Mouse (Mus musculus): ENCODE results near the gene Gm20517. TPM values are rescaled to one million over a fixed set of nuclear protein-coding genes. Genes with fewer than 3 reads are reported as not detected.

Gene Gm20517
- total and polyA plus RNA-seq, 2 experiments = 0.31 to 1.9 TPM

GRCm38 (mm10) chr17:47630678-47631065, 19.3 kb downstream of the Gm20517 start, which contains the start of gene Usp49:
Gene Usp49 (plus strand): TSS chr17:47630690.
- H3K36me3 ChIP-seq (ENCODE audit: control insufficient read depth, insufficient read depth, low read length) = no peaks in the 10 kb centered on the region
- peaks cover 7% of the 10 kb centered on the region for H3K4me1 ChIP-seq (ENCODE audit: control insufficient read depth, insufficient read depth, low read length)
- peak within 1 kb of the TSS; percentile 11; the same call in 1 of the 2 replicates for H3K27ac ChIP-seq (replicated peaks; ENCODE audit: insufficient read depth, low read depth, low read length)
- TF ChIP-seq CTCF (IDR thresholded peaks at IDR 0.05; ENCODE audit: low read depth, low read length) = no peak
- TF ChIP-seq POLR2A (IDR thresholded peaks at IDR 0.05; ENCODE audit: extremely low read depth, insufficient read depth, low read length) = no peak
- WGBS = 4% methylated on average over 3 of the region's 3 CpGs
- peak within 1 kb of the TSS; percentile 97 for H3K4me3 ChIP-seq (ENCODE audit: insufficient read depth, low read depth, low read length)
- DNase-seq (ENCODE audit: extremely low read depth, low read depth, low spot score) = no peak
- peak within 1 kb of the TSS; percentile 63 for H3K9ac ChIP-seq (ENCODE audit: low read depth, low read length)
- H3K27me3 ChIP-seq (ENCODE audit: control insufficient read depth, insufficient read depth, low read length) = no peaks in the 10 kb centered on the region
- H3K79me2 ChIP-seq (ENCODE audit: control insufficient read depth, insufficient read depth, low read length) = peaks cover 6% of the 10 kb centered on the region; the same call in 1 of the 2 replicates

- TF ChIP-seq POLR2A (IDR thresholded peaks at IDR 0.05; ENCODE audit: extremely low read depth, insufficient read depth, low read length) (no peak), CTCF (IDR thresholded peaks at IDR 0.05; ENCODE audit: low read depth, low read length) (no peak)
- no peak for DNase-seq (ENCODE audit: extremely low read depth, low read depth, low spot score)
- WGBS = 77% methylated on average over 4 of the region's 4 CpGs
- H3K4me3 ChIP-seq (ENCODE audit: insufficient read depth, low read depth, low read length) = no peak overlapping the region
- no peak overlapping the region for H3K9ac ChIP-seq (ENCODE audit: low read depth, low read length)
- H3K4me1 ChIP-seq (ENCODE audit: control insufficient read depth, insufficient read depth, low read length) = peaks cover 7% of the 10 kb centered on the region
- H3K36me3 ChIP-seq (ENCODE audit: control insufficient read depth, insufficient read depth, low read length) = 0 out of 2 replicates have a peak, but pooled peaks cover 2% of the 10 kb centered on the region
- H3K79me2 ChIP-seq (ENCODE audit: control insufficient read depth, insufficient read depth, low read length) = peaks cover 6% of the 10 kb centered on the region; the same call in 1 of the 2 replicates
- H3K27ac ChIP-seq (replicated peaks; ENCODE audit: insufficient read depth, low read depth, low read length) = no peak overlapping the region
- no peaks in the 10 kb centered on the region for H3K27me3 ChIP-seq (ENCODE audit: control insufficient read depth, insufficient read depth, low read length)
Measured at GRCm38 (mm10) chr17:47632181-47632840, 20.9 kb downstream of the Gm20517 start.

GRCm38 (mm10) chr17:47633999-47634770, 22.8 kb downstream of the Gm20517 start:
- no peak for DNase-seq (ENCODE audit: extremely low read depth, low read depth, low spot score)
- no peaks in the 10 kb centered on the region for H3K27me3 ChIP-seq (ENCODE audit: control insufficient read depth, insufficient read depth, low read length)
- TF ChIP-seq CTCF (IDR thresholded peaks at IDR 0.05; ENCODE audit: low read depth, low read length) (no peak), POLR2A (IDR thresholded peaks at IDR 0.05; ENCODE audit: extremely low read depth, insufficient read depth, low read length) (no peak)
- H3K9ac ChIP-seq (ENCODE audit: low read depth, low read length) = no peak overlapping the region
- H3K4me3 ChIP-seq (ENCODE audit: insufficient read depth, low read depth, low read length) = no peak overlapping the region
- H3K27ac ChIP-seq (replicated peaks; ENCODE audit: insufficient read depth, low read depth, low read length) = no peak overlapping the region
- H3K4me1 ChIP-seq (ENCODE audit: control insufficient read depth, insufficient read depth, low read length) = no peaks in the 10 kb centered on the region
- 0 out of 2 replicates have a peak, but pooled peaks cover 2% of the 10 kb centered on the region for H3K36me3 ChIP-seq (ENCODE audit: control insufficient read depth, insufficient read depth, low read length)
- peaks cover 9% of the 10 kb centered on the region; the same call in 1 of the 2 replicates for H3K79me2 ChIP-seq (ENCODE audit: control insufficient read depth, insufficient read depth, low read length)
- WGBS = 83% methylated on average over 7 of the region's 7 CpGs

- Histone ChIP-seq H3K79me2 (ENCODE audit: control insufficient read depth, insufficient read depth, low read length) (0 out of 2 replicates have a peak, but pooled peaks cover 3% of the 10 kb centered on the region), H3K27me3 (ENCODE audit: control insufficient read depth, insufficient read depth, low read length) (no peaks in the 10 kb centered on the region), H3K27ac (replicated peaks; ENCODE audit: insufficient read depth, low read depth, low read length) (no peak overlapping the region), H3K36me3 (ENCODE audit: control insufficient read depth, insufficient read depth, low read length) (no peaks in the 10 kb centered on the region), H3K4me1 (ENCODE audit: control insufficient read depth, insufficient read depth, low read length) (no peaks in the 10 kb centered on the region), H3K9ac (ENCODE audit: low read depth, low read length) (no peak overlapping the region), H3K4me3 (ENCODE audit: insufficient read depth, low read depth, low read length) (no peak overlapping the region)
- 97% methylated on average over 2 of the region's 2 CpGs for WGBS
- no peak for TF ChIP-seq CTCF (IDR thresholded peaks at IDR 0.05; ENCODE audit: low read depth, low read length)
- no peak for TF ChIP-seq POLR2A (IDR thresholded peaks at IDR 0.05; ENCODE audit: extremely low read depth, insufficient read depth, low read length)
- DNase-seq (ENCODE audit: extremely low read depth, low read depth, low spot score) = peak; percentile 36
Measured at GRCm38 (mm10) chr17:47642992-47643391, 31.6 kb downstream of the Gm20517 start.

DNA sequence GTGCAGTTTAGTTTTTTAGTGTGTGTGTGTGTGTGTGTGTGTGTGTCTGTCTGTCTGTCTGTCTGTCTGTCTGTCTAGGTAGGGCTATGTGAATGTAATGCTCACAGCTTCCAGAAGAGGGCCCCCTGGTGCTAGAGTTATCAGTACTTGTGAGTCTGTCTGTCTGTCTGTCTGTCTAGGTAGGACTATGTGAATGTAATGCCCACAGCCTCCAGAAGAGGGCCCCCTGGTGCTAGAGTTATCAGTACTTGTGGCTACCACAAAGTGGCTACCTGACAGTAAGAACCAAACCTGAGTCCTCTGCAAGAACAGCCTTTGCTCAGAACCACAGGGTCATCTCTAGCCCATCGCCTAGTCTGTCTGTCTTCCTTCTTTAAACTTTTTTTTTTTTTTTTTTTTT, 35.3 kb downstream of the Gm20517 start:
- Histone ChIP-seq H3K9ac (ENCODE audit: low read depth, low read length) (no peak overlapping the region), H3K4me1 (ENCODE audit: control insufficient read depth, insufficient read depth, low read length) (no peaks in the 10 kb centered on the region), H3K79me2 (ENCODE audit: control insufficient read depth, insufficient read depth, low read length) (no peaks in the 10 kb centered on the region; the same call in 1 of the 2 replicates), H3K36me3 (ENCODE audit: control insufficient read depth, insufficient read depth, low read length) (no peaks in the 10 kb centered on the region), H3K27me3 (ENCODE audit: control insufficient read depth, insufficient read depth, low read length) (no peaks in the 10 kb centered on the region), H3K4me3 (ENCODE audit: insufficient read depth, low read depth, low read length) (no peak overlapping the region), H3K27ac (replicated peaks; ENCODE audit: insufficient read depth, low read depth, low read length) (no peak overlapping the region)
- TF ChIP-seq CTCF (IDR thresholded peaks at IDR 0.05; ENCODE audit: low read depth, low read length) = peak; percentile 55
- TF ChIP-seq POLR2A (IDR thresholded peaks at IDR 0.05; ENCODE audit: extremely low read depth, insufficient read depth, low read length) = no peak
- 93% methylated on average over 1 of the region's 1 CpGs for WGBS
- peak; percentile 76 for DNase-seq (ENCODE audit: extremely low read depth, low read depth, low spot score)

Measured in liver, adult 2 months (tissue).